Mouse (Mus musculus) B cell, adult 62 days (primary cell): ENCODE data around the gene Pigu. TPM values are rescaled to one million over a fixed set of nuclear protein-coding genes. Genes with fewer than 3 reads are reported as not detected.

Experiments used
- total RNA-seq: library from RNA; stranded (reverse); gene quantifications from 4 replicates; pipeline ENCODE4 v1.2.4, GENCODE M21; 2023

Pigu gene
- total RNA-seq: 23.9 to 29.2 TPM (median 25.9 TPM) in 4 replicates

DNA sequence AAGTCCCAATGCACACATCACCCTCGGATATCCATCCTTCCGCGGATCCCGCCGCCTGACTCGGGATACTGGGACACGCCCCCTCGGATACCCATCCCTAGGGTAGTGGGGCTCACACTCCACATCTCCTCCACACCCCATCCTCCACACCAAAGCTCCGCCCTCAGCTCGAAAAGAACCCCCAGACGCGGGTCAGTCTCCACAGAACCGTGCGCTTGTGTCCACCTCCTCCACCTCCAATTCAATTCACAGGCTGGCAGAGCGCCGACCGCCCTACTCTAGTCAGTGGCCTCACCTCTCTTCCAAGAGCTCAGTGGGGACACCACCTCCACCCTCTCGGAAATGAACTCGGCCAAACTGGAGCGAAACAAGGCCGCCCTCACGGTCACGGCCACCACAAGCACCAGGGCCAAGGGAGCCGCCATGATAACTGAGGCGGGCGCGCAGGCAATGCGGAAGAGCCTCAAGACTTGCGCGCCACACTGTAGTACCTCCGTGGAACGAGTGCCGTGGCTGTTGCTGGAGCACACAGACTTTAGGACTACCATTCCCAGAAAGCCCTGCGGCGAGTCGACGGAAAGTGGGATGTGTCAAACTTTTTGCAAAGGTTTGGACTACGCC is at the start of gene Pigu:
Gene Pigu, minus strand, starts transcription at position 460 of the 621 bp plus-strand sequence.

DNA sequence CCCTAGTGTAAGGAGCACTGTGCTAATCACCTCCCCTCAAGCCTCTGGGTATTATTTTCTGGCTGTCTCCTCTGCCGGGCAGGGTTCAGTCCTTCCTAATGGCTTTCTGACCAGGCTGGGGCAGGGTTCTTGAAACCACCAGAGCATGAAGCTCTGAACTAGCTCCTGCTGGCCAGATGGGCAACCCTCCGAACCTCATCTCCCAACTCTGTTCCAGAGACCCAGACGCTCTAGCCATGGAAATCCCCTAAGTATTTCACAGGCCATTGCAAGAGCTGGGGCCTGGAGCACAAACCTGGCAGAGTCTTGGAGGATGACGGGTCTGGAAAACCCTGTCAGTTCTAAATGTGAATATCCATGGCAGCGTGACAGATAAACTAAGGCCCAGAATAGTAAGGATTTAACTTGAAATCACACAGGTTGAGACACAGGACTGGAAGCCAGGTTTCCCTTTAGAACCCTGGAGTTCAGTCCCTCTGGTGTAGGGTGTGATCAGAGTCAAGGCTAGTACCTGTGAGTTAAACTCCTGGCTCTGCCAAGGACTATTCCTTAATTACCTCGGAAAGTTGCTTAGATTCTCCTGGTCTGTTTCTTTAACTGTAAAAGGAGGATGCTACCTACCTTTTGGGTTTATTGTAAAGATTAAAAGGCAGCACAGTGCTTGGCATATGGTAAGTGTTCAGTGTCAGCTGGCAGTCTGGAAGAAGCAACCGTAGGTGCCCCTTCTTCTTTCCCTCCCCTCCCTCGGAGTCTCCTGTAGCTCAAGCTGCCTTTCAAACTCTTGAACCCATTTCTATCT is 23.2 kb upstream of the Pigu start, which contains the start of gene Trp53inp2:
Gene Trp53inp2, plus strand, starts transcription at position 799 of the 799 bp plus-strand sequence.

DNA sequence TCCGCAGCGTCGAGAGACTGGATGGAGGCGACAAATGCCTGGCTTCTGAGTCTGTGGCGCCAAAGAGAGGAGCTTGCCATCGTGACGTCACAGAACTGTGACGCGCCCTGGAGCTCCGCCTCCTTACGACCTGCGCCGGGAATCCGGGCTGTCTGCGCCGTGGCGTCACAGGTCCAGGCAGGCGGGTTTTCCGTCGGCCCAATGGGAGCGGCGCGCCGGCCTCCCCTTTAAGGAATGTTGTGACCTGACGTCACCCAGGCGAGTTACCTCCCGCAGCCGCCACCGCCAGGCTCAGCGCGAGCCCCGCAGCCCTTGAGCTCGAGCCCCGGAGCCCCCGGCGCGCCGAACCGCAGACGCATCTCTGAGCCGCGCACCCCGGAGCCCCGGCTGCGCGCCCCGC is 81.0 kb downstream of the Pigu start, which contains the start of gene Map1lc3a:
Gene Map1lc3a, plus strand, starts transcription at position 103 of the 400 bp plus-strand sequence.

DNA sequence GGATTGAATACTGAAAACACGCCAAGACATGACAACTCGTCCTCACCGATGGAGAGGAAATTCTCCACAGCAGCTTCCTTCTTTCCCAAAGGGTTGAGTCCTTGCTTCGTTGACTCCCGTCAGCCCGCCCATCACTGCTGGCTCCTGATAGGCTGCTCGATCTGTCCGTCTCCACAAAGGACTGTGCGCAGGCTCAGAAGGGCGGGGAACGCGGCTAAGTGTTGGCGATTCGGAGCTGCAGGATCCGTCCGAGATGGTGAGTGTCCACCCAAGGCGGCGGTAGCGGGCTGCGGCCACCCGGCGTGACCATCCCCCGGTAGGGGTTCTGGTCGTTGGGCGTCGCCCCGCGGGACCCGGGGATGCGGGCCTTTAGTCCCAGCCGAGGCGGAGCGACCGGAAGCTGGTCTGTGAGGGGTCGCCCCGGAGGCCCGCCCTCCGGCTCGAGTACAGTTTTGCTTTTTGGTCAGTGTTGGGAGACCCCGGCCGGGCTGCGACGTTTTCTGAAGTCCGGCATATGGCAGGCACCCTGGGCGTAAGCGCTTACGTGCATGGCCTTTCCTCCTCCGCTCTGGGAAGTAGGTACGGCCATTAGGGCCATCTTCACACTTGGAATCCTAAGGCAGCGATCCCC is 120.8 kb downstream of the Pigu start, which contains the start of gene Dynlrb1:
Gene Dynlrb1, plus strand, starts transcription at position 172 of the 631 bp plus-strand sequence.

Other genes with a start within 250 kb of the Pigu start
- gene Itch, start 223.9 kb downstream of the Pigu start, total RNA-seq: 92.4 to 101 TPM (median 95.9 TPM) in 4 replicates
- 76.6 to 91.6 TPM (median 81.5 TPM) in 4 replicates for gene Dynlrb1, start 120.9 kb downstream of the Pigu start, total RNA-seq
- 37.7 to 45.4 TPM (median 39.2 TPM) in 4 replicates for gene Map1lc3a, start 81.1 kb downstream of the Pigu start, total RNA-seq
- 418 to 452 TPM (median 437 TPM) in 4 replicates for gene Trp53inp2, start 23.6 kb upstream of the Pigu start, total RNA-seq
- gene Ncoa6, start 116.5 kb upstream of the Pigu start, total RNA-seq: 61.3 to 72.0 TPM (median 68.3 TPM) in 4 replicates
- 2.6 to 6.0 TPM (median 4.2 TPM) in 4 replicates for gene Acss2, start 160.5 kb upstream of the Pigu start, total RNA-seq
- gene Ggt7, start 160.8 kb upstream of the Pigu start, total RNA-seq: 0.46 TPM in 1 of 4 replicates, not detected in the others
- gene Gss, start 235.4 kb upstream of the Pigu start, total RNA-seq: 11.1 to 14.3 TPM (median 12.5 TPM) in 4 replicates